Mouse (Mus musculus): Measurements from ENCODE around the gene Hamp.
A peak's percentile ranks its signal among the peaks of the same experiment; 100 is the strongest.
"Not testable (repeated sequence)": the region's sequence is repeated elsewhere in the genome, so short reads cannot be mapped to it uniquely, and the experiment has no call there.

Hamp gene

GRCm38 (mm10) chr7:30956357-30956751 lies 12.5 kb upstream of the Hamp start:
- DNase-seq (ENCODE audit: low read depth, low spot score) = no peak

- peak; percentile 91 for DNase-seq (ENCODE audit: low read depth, low spot score)
Observed at GRCm38 (mm10) chr7:30955584-30956356, 11.9 kb upstream of the Hamp start.

- DNase-seq (ENCODE audit: low read depth, low spot score) = no peak
Observed at GRCm38 (mm10) chr7:30954971-30955520, 11.2 kb upstream of the Hamp start.

- DNase-seq (ENCODE audit: low read depth, low spot score) = no peak
Observed at GRCm38 (mm10) chr7:30954036-30954435, 10.2 kb upstream of the Hamp start.

GRCm38 (mm10) chr7:30953459-30953858 lies 9.6 kb upstream of the Hamp start:
- no peak for DNase-seq (ENCODE audit: low read depth, low spot score)

GRCm38 (mm10) chr7:30952441-30953265 lies 8.8 kb upstream of the Hamp start:
- no peak for DNase-seq (ENCODE audit: low read depth, low spot score)

- not testable (repeated sequence) for DNase-seq (ENCODE audit: low read depth, low spot score)
Observed at GRCm38 (mm10) chr7:30949902-30950301, 6.1 kb upstream of the Hamp start.

GRCm38 (mm10) chr7:30945876-30946275 lies 2.0 kb upstream of the Hamp start:
- DNase-seq (ENCODE audit: low read depth, low spot score) = no peak

GRCm38 (mm10) chr7:30945466-30945865 lies 1.6 kb upstream of the Hamp start:
- not testable (repeated sequence) for DNase-seq (ENCODE audit: low read depth, low spot score)

- not testable (repeated sequence) for DNase-seq (ENCODE audit: low read depth, low spot score)
Observed at GRCm38 (mm10) chr7:30944706-30945105, 874 bp upstream of the Hamp start.

GRCm38 (mm10) chr7:30942365-30942764 lies 1.5 kb downstream of the Hamp start:
- DNase-seq (ENCODE audit: low read depth, low spot score) = not testable (repeated sequence)

- DNase-seq (ENCODE audit: low read depth, low spot score) = not testable (repeated sequence)
Observed at GRCm38 (mm10) chr7:30940070-30940469, 3.8 kb downstream of the Hamp start.

GRCm38 (mm10) chr7:30935422-30936099 lies 8.3 kb downstream of the Hamp start:
- not testable (repeated sequence) for DNase-seq (ENCODE audit: low read depth, low spot score)

- DNase-seq (ENCODE audit: low read depth, low spot score) = not testable (repeated sequence)
Observed at GRCm38 (mm10) chr7:30924581-30924980, 19.3 kb downstream of the Hamp start, which contains the start of gene Hamp2. Hamp2 (minus strand) TSS chr7:30924681.

- DNase-seq (ENCODE audit: low read depth, low spot score) = no peak
Observed at GRCm38 (mm10) chr7:30924071-30924470, 19.8 kb downstream of the Hamp start.

- not testable (repeated sequence) for DNase-seq (ENCODE audit: low read depth, low spot score)
Observed at GRCm38 (mm10) chr7:30922490-30922889, 21.3 kb downstream of the Hamp start.

- DNase-seq (ENCODE audit: low read depth, low spot score) = no peak
Observed at GRCm38 (mm10) chr7:30920217-30920616, 23.6 kb downstream of the Hamp start.

GRCm38 (mm10) chr7:30917219-30917618 lies 26.6 kb downstream of the Hamp start:
- no peak for DNase-seq (ENCODE audit: low read depth, low spot score)

- no peak for DNase-seq (ENCODE audit: low read depth, low spot score)
Observed at GRCm38 (mm10) chr7:30916713-30917112, 27.1 kb downstream of the Hamp start.

- no peak for DNase-seq (ENCODE audit: low read depth, low spot score)
Observed at GRCm38 (mm10) chr7:30914732-30915131, 29.1 kb downstream of the Hamp start, which contains the start of gene Mag. Mag (minus strand) TSS chr7:30914873.

- no peak for DNase-seq (ENCODE audit: low read depth, low spot score)
Observed at GRCm38 (mm10) chr7:30909773-30910172, 34.1 kb downstream of the Hamp start.
